Mouse (Mus musculus): ENCODE measurements around the gene Iffo2.

DNA sequence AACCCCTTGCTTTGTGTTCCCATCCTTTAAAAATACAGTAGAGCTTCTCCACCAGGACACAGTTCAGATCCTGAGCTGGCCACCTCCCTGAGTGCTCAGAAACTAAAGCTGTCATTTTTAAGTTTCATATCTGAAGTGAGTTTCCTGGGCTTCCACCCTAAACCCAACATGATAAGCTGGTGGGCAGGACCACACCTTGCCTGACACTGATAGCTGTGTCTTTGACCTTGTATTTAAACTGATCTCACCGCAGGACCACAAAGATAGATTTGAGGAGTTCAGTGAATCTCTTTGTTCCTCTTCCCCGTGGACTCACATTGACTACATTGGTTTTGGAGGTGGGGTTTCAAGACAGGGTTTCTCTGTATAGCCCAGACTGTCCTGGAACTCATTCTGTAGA lies 17.4 kb upstream of the Iffo2 start:
- TF ChIP-seq CTCF (conservative IDR thresholded peaks at IDR 0.05 in 1 of 2, IDR thresholded peaks at IDR 0.05 in 1 of 2; ENCODE audit: low read depth in 2 of 2, low read length in 2 of 2) (no peak), POLR2A (IDR thresholded peaks at IDR 0.05; ENCODE audit: low read depth, low read length) (no peak), MAFK (IDR thresholded peaks at IDR 0.05; ENCODE audit: insufficient replicate concordance, low read length) (no peak), UBTF (IDR thresholded peaks at IDR 0.05; ENCODE audit: low read depth, low read length) (no peak), ZC3H11A (IDR thresholded peaks at IDR 0.05; ENCODE audit: low read depth, low read length) (no peak), E2F4 (IDR thresholded peaks at IDR 0.05; ENCODE audit: insufficient replicate concordance, low read depth, low read length) (no peak), HCFC1 (IDR thresholded peaks at IDR 0.05; ENCODE audit: low read depth, low read length) (no peak), MAZ (IDR thresholded peaks at IDR 0.05; ENCODE audit: low read depth, low read length) (no peak), MAX (IDR thresholded peaks at IDR 0.05; ENCODE audit: low read length) (no peak), PAX5 (IDR thresholded peaks at IDR 0.05; ENCODE audit: low read length) (no peak), EP300 (IDR thresholded peaks at IDR 0.05; ENCODE audit: low read length) (no peak), CHD1 (IDR thresholded peaks at IDR 0.05; ENCODE audit: low read depth, low read length) (no peak)
